Mouse (Mus musculus): Measurements from ENCODE around the gene Mpo. TPM values are rescaled to one million over a fixed set of nuclear protein-coding genes. Genes with fewer than 3 reads are reported as not detected.

Mpo gene
- polyA plus RNA-seq (2016; fragmentation: Nextera tagmentation; extraction: Ambion mirVana), result 4.5 and 5.1 TPM in 2 replicates

GRCm38 (mm10) chr11:87793460-87793859, at the start of gene Mpo:
Gene Mpo, plus strand, starts transcription at chr11:87793581.
- Histone ChIP-seq H3K9me3 (no peaks in the 10 kb centered on the region), H3K4me3 (no peak within 1 kb of the TSS), H3K27me3 (ENCODE audit: poor library complexity, severe bottlenecking) (no peaks in the 10 kb centered on the region), H3K36me3 (replicated peaks) (no peaks in the 10 kb centered on the region), H3K4me1 (peaks cover 12% of the 10 kb centered on the region), H3K27ac (no peak within 1 kb of the TSS)
- no peak for DNase-seq (ENCODE audit: extremely low spot score, low spot score)
- 71% methylated on average over 3 of the region's 3 CpGs for WGBS

- H3K36me3 ChIP-seq (replicated peaks), result peaks cover 60% of the 10 kb centered on the region
- no peak overlapping the region for H3K27ac ChIP-seq
- no peaks in the 10 kb centered on the region for H3K9me3 ChIP-seq
- peaks cover 5% of the 10 kb centered on the region; the same call in 1 of the 2 replicates for H3K4me1 ChIP-seq
- no peaks in the 10 kb centered on the region for H3K27me3 ChIP-seq (ENCODE audit: poor library complexity, severe bottlenecking)
- no peak for DNase-seq (ENCODE audit: extremely low spot score, low spot score)
- WGBS, result 93% methylated on average over 3 of the region's 3 CpGs
- no peak overlapping the region for H3K4me3 ChIP-seq
These were observed 49.7 kb upstream of the Mpo start for GRCm38 (mm10) chr11:87743691-87744090.

DNA sequence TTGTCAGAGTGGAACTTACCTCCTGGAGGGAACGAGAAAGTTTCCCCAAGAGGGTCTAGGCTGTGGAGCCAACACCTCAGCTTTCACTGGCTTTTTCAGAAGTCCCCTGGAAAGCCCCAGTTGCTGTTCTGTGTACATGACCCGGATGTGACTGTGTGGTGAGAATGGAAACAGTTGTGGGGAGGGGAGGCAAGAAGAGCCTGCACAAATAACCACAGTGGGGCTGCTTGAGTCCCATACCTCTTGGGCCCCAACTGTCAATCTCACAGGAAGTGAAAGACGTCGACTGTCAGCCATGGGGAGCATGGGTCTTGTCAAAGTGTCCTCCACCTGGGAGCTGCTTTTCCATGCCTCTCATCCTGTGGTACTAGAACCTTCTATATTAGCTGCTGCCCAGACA, 48.4 kb upstream of the Mpo start:
- Histone ChIP-seq H3K27me3 (ENCODE audit: poor library complexity, severe bottlenecking) (no peaks in the 10 kb centered on the region), H3K4me3 (no peak overlapping the region), H3K36me3 (replicated peaks) (peaks cover 52% of the 10 kb centered on the region), H3K9me3 (no peaks in the 10 kb centered on the region), H3K27ac (no peak overlapping the region), H3K4me1 (peaks cover 10% of the 10 kb centered on the region; the same call in 1 of the 2 replicates)
- 83% methylated on average over 4 of the region's 4 CpGs for WGBS
- DNase-seq (ENCODE audit: extremely low spot score, low spot score), result no peak

DNA sequence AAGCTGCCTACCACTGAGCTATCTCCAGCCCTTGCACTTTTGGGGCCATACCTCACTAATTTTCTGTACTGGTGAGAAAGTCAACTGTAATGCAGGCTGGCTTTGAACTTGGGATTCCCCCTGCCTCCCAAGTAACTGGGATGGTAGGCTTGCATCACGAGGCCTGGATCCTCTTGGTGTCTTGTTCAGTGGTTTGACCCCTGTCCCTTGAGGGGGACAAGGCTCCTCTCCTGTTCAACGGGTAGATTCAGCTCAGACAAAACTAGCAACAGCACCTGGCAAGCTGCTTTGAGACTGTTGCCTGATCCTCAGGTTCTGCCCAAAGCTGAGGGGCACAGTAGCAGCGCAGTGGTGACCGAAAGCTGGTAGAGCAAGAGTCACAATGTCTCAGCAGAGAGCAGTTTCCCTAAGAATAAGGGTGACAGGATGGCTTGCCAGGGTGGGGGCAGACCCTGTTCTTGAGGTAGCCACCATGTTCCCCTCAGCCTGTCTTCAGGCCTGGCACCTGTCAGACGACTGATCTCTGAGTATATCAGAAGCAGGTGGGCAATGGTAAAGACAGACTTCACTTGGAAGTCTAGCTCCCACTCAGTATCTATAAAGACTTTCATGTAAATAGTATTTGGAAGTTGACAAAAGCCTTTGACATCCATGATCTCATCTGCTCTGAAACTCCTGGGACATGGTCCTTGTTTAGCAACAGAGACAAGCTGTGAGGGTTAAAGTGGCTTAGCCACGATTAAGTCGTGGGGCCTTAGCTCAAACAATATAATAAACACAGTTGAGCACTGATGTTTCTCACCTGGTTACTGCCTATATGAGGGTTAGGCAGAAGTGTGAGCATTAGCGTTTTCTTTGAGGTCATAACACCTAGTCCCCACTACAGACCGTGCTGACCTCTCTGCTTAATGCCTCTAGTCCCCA, 47.5 kb upstream of the Mpo start:
- Histone ChIP-seq H3K4me3 (no peak overlapping the region), H3K27ac (no peak overlapping the region), H3K36me3 (replicated peaks) (peaks cover 42% of the 10 kb centered on the region), H3K27me3 (ENCODE audit: poor library complexity, severe bottlenecking) (no peaks in the 10 kb centered on the region), H3K9me3 (no peaks in the 10 kb centered on the region), H3K4me1 (peaks cover 10% of the 10 kb centered on the region; the same call in 1 of the 2 replicates)
- no peak for DNase-seq (ENCODE audit: extremely low spot score, low spot score)
- 83% methylated on average over 9 of the region's 9 CpGs for WGBS

DNA sequence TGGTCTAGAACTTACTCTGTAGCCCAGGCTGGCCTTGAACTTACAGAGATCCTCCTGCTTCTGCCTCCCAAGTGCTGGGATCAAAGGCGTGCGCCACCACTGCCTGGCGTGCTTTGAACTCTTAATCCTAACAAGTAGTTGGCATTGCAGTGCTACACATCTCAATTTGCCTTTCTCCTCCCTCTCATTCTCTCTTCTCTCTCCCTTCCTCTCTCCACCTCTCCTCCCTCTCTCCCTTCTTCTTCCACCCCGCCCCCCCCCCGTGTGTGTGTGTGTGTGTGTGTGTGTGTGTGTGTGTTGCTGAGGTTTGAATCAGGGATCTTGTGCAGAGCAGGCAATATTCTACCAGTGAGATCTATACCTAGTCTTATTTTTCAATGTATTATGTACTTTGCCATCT, 46.1 kb upstream of the Mpo start:
- H3K4me1 ChIP-seq, result peaks cover 10% of the 10 kb centered on the region; the same call in 1 of the 2 replicates
- H3K9me3 ChIP-seq, result no peaks in the 10 kb centered on the region
- H3K27me3 ChIP-seq (ENCODE audit: poor library complexity, severe bottlenecking), result no peaks in the 10 kb centered on the region
- H3K36me3 ChIP-seq (replicated peaks), result peaks cover 29% of the 10 kb centered on the region
- H3K27ac ChIP-seq, result no peak overlapping the region
- DNase-seq (ENCODE audit: extremely low spot score, low spot score), result no peak
- 84% methylated on average over 5 of the region's 5 CpGs for WGBS
- H3K4me3 ChIP-seq, result no peak overlapping the region

GRCm38 (mm10) chr11:87747716-87748115, 45.7 kb upstream of the Mpo start:
- Histone ChIP-seq H3K4me1 (peaks cover 10% of the 10 kb centered on the region; the same call in 1 of the 2 replicates), H3K27me3 (ENCODE audit: poor library complexity, severe bottlenecking) (no peaks in the 10 kb centered on the region), H3K9me3 (no peaks in the 10 kb centered on the region), H3K27ac (no peak overlapping the region), H3K4me3 (no peak overlapping the region), H3K36me3 (replicated peaks) (peaks cover 25% of the 10 kb centered on the region)
- no peak for DNase-seq (ENCODE audit: extremely low spot score, low spot score)
- 97% methylated on average over 7 of the region's 7 CpGs for WGBS

DNA sequence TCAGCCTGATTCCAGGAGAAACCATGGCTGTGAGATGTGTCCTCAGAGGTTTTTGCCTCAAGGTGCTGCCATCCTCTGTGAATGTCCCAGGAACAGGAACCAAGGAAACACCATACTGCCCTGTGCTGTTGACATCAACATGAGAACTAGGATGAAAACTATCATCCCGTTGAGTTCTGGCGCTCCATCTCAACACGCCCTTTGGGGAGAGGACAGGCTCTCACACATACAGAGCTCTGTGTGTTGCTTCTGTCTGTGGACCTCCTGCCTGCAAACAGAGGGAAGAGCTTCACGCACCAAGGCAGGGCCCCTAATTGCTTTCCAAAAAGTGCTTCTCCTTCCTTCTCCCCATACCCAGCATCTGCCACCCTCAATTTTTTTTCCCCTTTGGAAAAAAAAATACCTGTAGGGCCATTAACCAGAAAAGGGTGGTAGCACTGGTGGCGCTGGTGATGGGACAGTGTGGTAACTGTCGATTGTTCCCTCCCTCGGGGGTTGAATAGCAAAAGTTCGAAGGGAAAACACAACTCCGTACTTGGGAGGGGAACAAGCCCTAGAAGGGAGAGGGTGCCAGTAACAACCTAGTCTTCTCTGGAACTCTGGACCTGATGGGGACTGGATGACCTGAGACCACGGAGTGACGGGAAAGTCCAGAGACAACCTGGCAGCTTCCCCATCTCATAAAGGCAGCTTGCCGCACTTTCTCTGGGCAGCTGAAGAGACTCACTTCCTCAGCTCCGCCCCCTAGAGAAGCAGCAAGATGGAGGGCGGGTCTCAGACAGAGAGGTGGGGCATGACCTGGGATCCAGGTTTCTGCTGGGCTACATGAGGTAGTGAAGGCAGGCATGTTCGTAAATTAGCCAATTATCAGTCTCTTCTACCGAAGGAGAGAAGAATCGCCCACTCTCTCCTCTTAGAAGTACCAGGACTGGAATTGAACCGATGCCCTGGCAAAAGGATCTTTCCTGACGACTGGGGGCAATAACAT, 45.0 kb upstream of the Mpo start:
- peak overlapping the region; percentile 63 for H3K27ac ChIP-seq
- DNase-seq (ENCODE audit: extremely low spot score, low spot score), result no peak
- H3K4me3 ChIP-seq, result peak overlapping the region; percentile 27
- H3K4me1 ChIP-seq, result peaks cover 10% of the 10 kb centered on the region; the same call in 1 of the 2 replicates
- peaks cover 18% of the 10 kb centered on the region for H3K36me3 ChIP-seq (replicated peaks)
- WGBS, result 38% methylated on average over 19 of the region's 19 CpGs
- no peaks in the 10 kb centered on the region for H3K9me3 ChIP-seq
- no peaks in the 10 kb centered on the region for H3K27me3 ChIP-seq (ENCODE audit: poor library complexity, severe bottlenecking)

DNA sequence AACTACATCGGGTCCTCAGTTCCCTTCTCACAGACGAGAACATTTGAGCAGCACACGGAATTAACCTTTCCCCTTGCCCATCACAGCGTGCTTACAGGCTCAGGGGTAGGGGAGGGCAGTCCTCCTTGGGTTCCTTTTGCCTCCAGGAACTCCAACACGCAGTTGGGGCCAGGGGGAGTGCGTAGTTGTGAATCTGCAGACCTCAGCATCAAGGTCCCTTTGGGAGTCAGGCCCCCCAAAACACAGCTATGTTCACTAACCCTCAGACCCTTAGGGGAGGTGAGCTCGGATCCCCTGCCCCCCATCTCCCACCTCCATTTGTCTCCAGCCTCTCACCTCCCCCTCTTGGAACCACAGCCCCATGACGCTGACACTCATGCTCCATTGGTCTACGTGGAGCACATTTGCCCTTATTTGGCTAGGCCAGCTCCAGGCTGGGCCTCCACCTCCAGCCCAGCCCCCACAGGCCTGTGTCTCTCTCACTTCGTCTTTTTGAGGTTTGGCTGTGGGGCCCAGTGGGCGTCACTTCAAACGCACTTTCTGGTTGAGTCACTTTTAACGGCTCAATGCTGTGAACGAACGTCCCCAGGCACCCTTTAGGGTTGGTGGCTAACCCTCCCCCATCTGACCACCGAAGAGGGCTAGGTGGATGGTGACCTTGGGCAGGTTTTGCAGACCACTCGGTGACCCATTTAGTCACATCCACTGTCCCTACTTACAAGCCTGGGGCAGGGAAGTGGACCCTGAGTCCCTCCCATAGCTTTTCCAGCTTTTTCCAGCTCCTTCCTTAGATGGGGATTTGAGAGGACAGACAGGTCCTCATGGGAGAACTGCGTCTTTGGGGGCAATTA, 44.0 kb upstream of the Mpo start:
- Histone ChIP-seq H3K9me3 (no peaks in the 10 kb centered on the region), H3K4me3 (no peak overlapping the region), H3K27ac (peak overlapping the region; percentile 65), H3K27me3 (ENCODE audit: poor library complexity, severe bottlenecking) (no peaks in the 10 kb centered on the region), H3K4me1 (peaks cover 12% of the 10 kb centered on the region), H3K36me3 (replicated peaks) (peaks cover 9% of the 10 kb centered on the region)
- DNase-seq (ENCODE audit: extremely low spot score, low spot score), result no peak
- 64% methylated on average over 18 of the region's 18 CpGs for WGBS

GRCm38 (mm10) chr11:87750043-87750421, 43.3 kb upstream of the Mpo start:
- WGBS, result 83% methylated on average over 11 of the region's 11 CpGs
- Histone ChIP-seq H3K27ac (peak overlapping the region; percentile 65), H3K9me3 (no peaks in the 10 kb centered on the region), H3K4me3 (no peak overlapping the region), H3K36me3 (replicated peaks) (peaks cover 3% of the 10 kb centered on the region), H3K27me3 (ENCODE audit: poor library complexity, severe bottlenecking) (no peaks in the 10 kb centered on the region), H3K4me1 (peaks cover 17% of the 10 kb centered on the region)
- DNase-seq (ENCODE audit: extremely low spot score, low spot score), result no peak

DNA sequence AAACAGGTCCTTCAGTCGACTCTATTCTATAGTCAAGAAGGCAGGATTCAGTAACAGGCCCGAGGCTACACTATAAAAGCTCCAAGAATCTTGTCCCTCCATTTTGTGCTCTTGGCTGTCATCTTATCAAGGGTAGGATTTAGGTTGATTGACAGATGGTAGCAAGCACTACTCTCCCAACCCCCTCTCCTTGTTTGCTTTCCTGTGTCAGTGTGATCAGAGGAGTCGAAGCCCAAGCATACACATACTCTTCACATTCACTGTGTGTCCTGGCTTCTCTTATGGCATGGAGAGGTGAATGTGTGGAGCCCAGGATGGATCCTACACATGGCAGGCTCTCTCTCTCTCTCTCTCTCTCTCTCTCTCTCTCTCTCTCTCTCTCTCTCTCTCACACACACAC, 42.9 kb upstream of the Mpo start:
- no peaks in the 10 kb centered on the region for H3K27me3 ChIP-seq (ENCODE audit: poor library complexity, severe bottlenecking)
- peak overlapping the region; percentile 56; the same call in 1 of the 2 replicates for H3K27ac ChIP-seq
- H3K4me3 ChIP-seq, result no peak overlapping the region
- no peak for DNase-seq (ENCODE audit: extremely low spot score, low spot score)
- H3K9me3 ChIP-seq, result no peaks in the 10 kb centered on the region
- no peaks in the 10 kb centered on the region; the same call in 1 of the 2 replicates for H3K36me3 ChIP-seq (replicated peaks)
- peaks cover 17% of the 10 kb centered on the region for H3K4me1 ChIP-seq
- 81% methylated on average over 3 of the region's 3 CpGs for WGBS

DNA sequence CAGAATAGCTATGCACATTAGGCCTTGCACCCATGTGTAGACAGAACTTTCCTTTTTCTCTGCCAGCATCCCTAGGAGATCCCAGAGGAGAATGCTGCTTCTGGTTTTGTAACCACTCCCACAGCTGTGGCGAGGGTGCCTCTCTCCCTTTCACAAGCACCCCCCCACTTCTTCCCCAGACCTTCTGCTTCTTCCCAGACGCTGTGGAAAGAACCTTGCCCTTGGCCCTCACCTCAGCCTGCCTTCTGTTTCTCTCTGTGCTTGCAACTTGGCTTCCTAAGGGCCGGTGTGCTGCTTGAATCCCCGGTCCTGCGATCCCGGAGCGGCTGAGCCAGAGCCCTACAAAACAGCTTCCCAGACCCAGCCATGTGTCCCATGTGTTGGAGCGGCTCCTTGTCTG, 42.4 kb upstream of the Mpo start:
- 87% methylated on average over 8 of the region's 8 CpGs for WGBS
- no peaks in the 10 kb centered on the region for H3K36me3 ChIP-seq (replicated peaks)
- no peak overlapping the region for H3K4me3 ChIP-seq
- no peaks in the 10 kb centered on the region for H3K9me3 ChIP-seq
- H3K27ac ChIP-seq, result peak overlapping the region; percentile 56
- no peak for DNase-seq (ENCODE audit: extremely low spot score, low spot score)
- peaks cover 17% of the 10 kb centered on the region for H3K4me1 ChIP-seq
- H3K27me3 ChIP-seq (ENCODE audit: poor library complexity, severe bottlenecking), result no peaks in the 10 kb centered on the region

DNA sequence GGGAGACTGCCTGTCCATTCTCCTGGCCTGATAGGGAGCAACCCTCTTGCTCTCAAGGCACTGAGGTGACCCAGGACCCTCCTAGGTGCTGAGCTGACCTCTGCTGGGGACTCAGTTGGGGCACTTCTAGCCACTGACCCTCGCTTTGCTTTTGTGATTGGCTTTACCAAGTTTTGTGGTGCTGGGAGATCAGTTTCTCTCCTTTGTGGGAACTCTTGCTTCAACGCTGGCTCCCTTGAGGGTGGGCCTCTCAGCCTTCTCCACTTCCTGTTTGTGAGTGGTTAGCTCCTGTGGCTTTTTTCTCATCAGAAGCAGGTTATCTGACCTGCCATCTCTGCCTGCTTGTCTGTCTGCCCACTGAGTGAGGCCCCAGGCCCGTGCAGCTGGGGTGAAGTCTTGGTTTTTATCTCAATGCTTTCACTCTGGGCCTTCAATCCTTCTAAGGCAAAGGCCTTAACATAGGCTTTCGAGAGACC, 41.9 kb upstream of the Mpo start:
- WGBS, result 74% methylated on average over 4 of the region's 4 CpGs
- Histone ChIP-seq H3K27me3 (ENCODE audit: poor library complexity, severe bottlenecking) (no peaks in the 10 kb centered on the region), H3K36me3 (replicated peaks) (no peaks in the 10 kb centered on the region), H3K27ac (peak overlapping the region; percentile 68), H3K9me3 (no peaks in the 10 kb centered on the region), H3K4me1 (peaks cover 17% of the 10 kb centered on the region), H3K4me3 (no peak overlapping the region)
- DNase-seq (ENCODE audit: extremely low spot score, low spot score), result no peak
